In the genomic region with DNA sequence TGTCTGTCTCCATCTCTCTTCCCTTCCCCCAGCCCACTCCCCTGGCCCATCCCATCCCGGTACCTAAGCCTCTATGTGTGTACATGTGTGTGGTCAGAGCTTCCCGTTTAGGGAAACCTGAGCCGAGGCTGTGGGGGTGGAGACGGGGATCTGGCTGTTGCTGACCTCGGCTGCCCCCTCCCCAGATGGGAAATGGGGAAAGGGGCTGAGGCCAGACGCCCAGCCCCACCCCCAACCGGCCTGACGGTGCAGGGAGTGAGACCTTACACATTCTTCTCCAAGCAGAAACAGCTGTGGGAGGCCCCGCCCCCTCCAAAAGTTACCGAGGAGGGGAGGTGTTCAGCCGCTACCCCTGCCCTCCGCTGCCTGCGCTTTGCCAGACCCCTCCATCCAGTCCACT, we compare ENCODE assay signal across 9 mouse cellular contexts. TPM values are rescaled to one million over a fixed set of nuclear protein-coding genes. Genes with fewer than 3 reads are reported as not detected.
DNase-seq lines count a peak whose midpoint lies in the region; ATAC-seq and TF ChIP-seq lines count a peak whose summit lies in the region.
"Had no signal": no experiment of that assay in that cellular context is flagged by ENCODE, and none has a peak within 500 bp of the region (broad histone marks: within the 10 kb centered on the region; RNA-seq: fewer than 3 reads in every experiment).

No protein-coding gene starts in this region.

- no peaks in the 10 kb centered on the region for H3K9me3 ChIP-seq in heart, postnatal 0 days (replicated peaks; ENCODE audit: control insufficient read depth, low read length)
- no peaks in the 10 kb centered on the region for H3K9me3 ChIP-seq in liver, embryonic 14.5 days (ENCODE audit: control insufficient read depth, low read length)
- H3K9me3 ChIP-seq in stomach, embryonic 14.5 days (ENCODE audit: control insufficient read depth, low read depth, low read length): no peaks in the 10 kb centered on the region

- WGBS in heart, postnatal 0 days: 11% methylated on average over 12 of the region's 13 CpGs
- 10% methylated on average over 13 of the region's 13 CpGs for WGBS in liver, embryonic 14.5 days (ENCODE audit: insufficient replicate concordance)
- 4% methylated on average over 13 of the region's 13 CpGs for WGBS in stomach, embryonic 14.5 days

- H3K4me3 ChIP-seq in layer of hippocampus, adult 2 months: peak overlapping the region; percentile 96
- peak overlapping the region; percentile 74 for H3K4me3 ChIP-seq in heart, postnatal 0 days (ENCODE audit: low read depth, low read length)
- no peak overlapping the region for H3K4me3 ChIP-seq in liver, embryonic 14.5 days (ENCODE audit: insufficient read depth in 1 of 2, low read depth in 2 of 2, low read length in 2 of 2)
- peak overlapping the region; percentile 75 for H3K4me3 ChIP-seq in stomach, embryonic 14.5 days (ENCODE audit: low read depth, low read length)

- H3K27ac ChIP-seq in layer of hippocampus, adult 2 months: peak overlapping the region; percentile 97; the same call in 1 of the 2 replicates
- peak overlapping the region; percentile 84 for H3K27ac ChIP-seq in heart, postnatal 0 days (ENCODE audit: low read depth)
- H3K27ac ChIP-seq in liver, embryonic 14.5 days: no peak overlapping the region
- peak overlapping the region; percentile 85 for H3K27ac ChIP-seq in stomach, embryonic 14.5 days (ENCODE audit: low read length)
- H3K27ac ChIP-seq: macrophage had no signal

- H3K4me2 ChIP-seq in heart, postnatal 0 days (ENCODE audit: low read depth, low read length): peak overlapping the region; percentile 95
- H3K4me2 ChIP-seq in liver, embryonic 14.5 days (ENCODE audit: low read depth): 0 out of 2 replicates have a peak overlapping the region, but pooled peaks have one; percentile 18
- H3K4me2 ChIP-seq in stomach, embryonic 14.5 days (replicated peaks; ENCODE audit: low read depth, low read length): peak overlapping the region; percentile 77

- H3K9ac ChIP-seq in heart, postnatal 0 days (replicated peaks; ENCODE audit: low read depth, low read length): peak overlapping the region; percentile 75
- no peak overlapping the region for H3K9ac ChIP-seq in liver, embryonic 14.5 days (replicated peaks)
- H3K9ac ChIP-seq in stomach, embryonic 14.5 days (replicated peaks; ENCODE audit: low read depth, low read length): 0 out of 2 replicates have a peak overlapping the region, but pooled peaks have one; percentile 86

- no peaks in the 10 kb centered on the region for H3K27me3 ChIP-seq in heart, postnatal 0 days (ENCODE audit: control insufficient read depth, insufficient read depth, low read length)
- peaks cover 11% of the 10 kb centered on the region for H3K27me3 ChIP-seq in liver, embryonic 14.5 days (ENCODE audit: control insufficient read depth, insufficient read depth, low read length)
- no peaks in the 10 kb centered on the region for H3K27me3 ChIP-seq in stomach, embryonic 14.5 days (ENCODE audit: control insufficient read depth, insufficient read depth, low read length)

- no peak for TF ChIP-seq CTCF in layer of hippocampus, adult 2 months (conservative IDR thresholded peaks at IDR 0.05)
- TF ChIP-seq CTCF in heart, postnatal 0 days (IDR thresholded peaks at IDR 0.05; ENCODE audit: low read depth): no peak
- no peak for TF ChIP-seq CTCF in liver, embryonic 14.5 days (IDR thresholded peaks at IDR 0.05; ENCODE audit: low read depth)

- H3K4me1 ChIP-seq in heart, postnatal 0 days (ENCODE audit: control insufficient read depth, insufficient read depth): peaks cover 27% of the 10 kb centered on the region
- peaks cover 4 to 7% of the 10 kb centered on the region in 2 experiments for H3K4me1 ChIP-seq in liver, embryonic 14.5 days (replicated peaks; ENCODE audit: control insufficient read depth in 2 of 2, insufficient read depth in 2 of 2, low read length in 1 of 2)
- H3K4me1 ChIP-seq in stomach, embryonic 14.5 days (ENCODE audit: control insufficient read depth, insufficient read depth, low read length): peaks cover 23% of the 10 kb centered on the region

- no peak for TF ChIP-seq EP300 in heart, postnatal 0 days (IDR thresholded peaks at IDR 0.05; ENCODE audit: low read depth)
- no peak for TF ChIP-seq EP300 in liver, embryonic 14.5 days (IDR thresholded peaks at IDR 0.05; ENCODE audit: low read depth)

- peaks cover 3% of the 10 kb centered on the region; the same call in 1 of the 2 replicates for H3K36me3 ChIP-seq in heart, postnatal 0 days (replicated peaks; ENCODE audit: control insufficient read depth, insufficient read depth, low read length)
- H3K36me3 ChIP-seq in liver, embryonic 14.5 days (replicated peaks; ENCODE audit: control insufficient read depth, insufficient read depth, low read depth): no peaks in the 10 kb centered on the region
- no peaks in the 10 kb centered on the region for H3K36me3 ChIP-seq in stomach, embryonic 14.5 days (ENCODE audit: control insufficient read depth, insufficient read depth, low read length)

- DNase-seq in layer of hippocampus, adult 2 months (ENCODE audit: low spot score in 2 of 2): no peak
- DNase-seq in layer of hippocampus, adult 9-11 months: no peak
- DNase-seq in embryo, embryonic 10 days (ENCODE audit: low spot score): peak; percentile 89
- no peak for DNase-seq in heart, postnatal 0 days (ENCODE audit: low spot score)
- DNase-seq in liver, embryonic 14.5 days (ENCODE audit: low read depth in 3 of 3, low spot score in 3 of 3): no peak
- no peak for DNase-seq in frontal cortex, postnatal 36 days (ENCODE audit: low spot score in 2 of 2)
- DNase-seq in frontal cortex, adult 2 months (ENCODE audit: extremely low spot score in 1 of 2, low spot score in 1 of 2): no peak

- ATAC-seq in heart, postnatal 0 days (ENCODE audit: insufficient read depth, low read depth): no peak
- ATAC-seq in liver, embryonic 14.5 days (ENCODE audit: insufficient read depth): no peak
- no peak for ATAC-seq in stomach, embryonic 14.5 days (ENCODE audit: insufficient number of reproducible peaks, insufficient read depth, low FRiP score, low read depth)

RNA-seq across cellular contexts. Expression of a gene that starts 1.5 kb away (rescaled TPM):
- total RNA-seq in layer of hippocampus, adult 2 months (2021): 100 to 1,000 TPM; 154 to 156 TPM
- total RNA-seq in heart, postnatal 0 days (2014; rRNA removed; ENCODE audit: low replicate concordance): 63.9 and 69.6 TPM in 2 replicates
- 3.8 TPM in 2 replicates for polyA plus RNA-seq in heart, postnatal 0 days (2015; fragmentation: Nextera tagmentation; extraction: Ambion mirVana)
- polyA plus RNA-seq in liver, embryonic 14.5 days (2012; rRNA removed): 0.68 and 0.92 TPM in 2 replicates
- polyA plus RNA-seq in liver, embryonic 14.5 days (2014; fragmentation: Nextera tagmentation; extraction: Ambion mirVana): 0.09 and 0.14 TPM in 2 replicates
- 5.5 and 6.1 TPM in 2 replicates for polyA plus RNA-seq in stomach, embryonic 14.5 days (2014; fragmentation: Nextera tagmentation; extraction: Ambion mirVana)
- 151 and 154 TPM in 2 replicates for polyA plus RNA-seq in frontal cortex, adult 2 months (2012; rRNA removed)

RNA-seq across cellular contexts. Expression of a gene that starts 15.0 kb away (rescaled TPM):
- total RNA-seq in layer of hippocampus, adult 2 months (2021): 1 to 10 TPM; 1.9 to 4.0 TPM
- 0.27 and 4.0 TPM in 2 replicates for total RNA-seq in heart, postnatal 0 days (2014; rRNA removed; ENCODE audit: low replicate concordance)
- polyA plus RNA-seq in heart, postnatal 0 days (2015; fragmentation: Nextera tagmentation; extraction: Ambion mirVana): 1.7 and 2.5 TPM in 2 replicates
- polyA plus RNA-seq in liver, embryonic 14.5 days (2012; rRNA removed): 0.44 and 0.47 TPM in 2 replicates
- polyA plus RNA-seq in liver, embryonic 14.5 days (2014; fragmentation: Nextera tagmentation; extraction: Ambion mirVana): not detected in 2 replicates
- 12.8 and 12.9 TPM in 2 replicates for polyA plus RNA-seq in stomach, embryonic 14.5 days (2014; fragmentation: Nextera tagmentation; extraction: Ambion mirVana)
- polyA plus RNA-seq in frontal cortex, adult 2 months (2012; rRNA removed): 5.9 and 7.6 TPM in 2 replicates
- polyA plus RNA-seq: macrophage had no signal

RNA-seq across cellular contexts. Expression of a gene that starts 29.7 kb away (rescaled TPM):
- under 1 TPM; 0.10 to 0.20 TPM for total RNA-seq in layer of hippocampus, adult 2 months (2021)
- total RNA-seq in heart, postnatal 0 days (2014; rRNA removed; ENCODE audit: low replicate concordance): 0.58 and 2.3 TPM in 2 replicates
- 1.1 and 1.2 TPM in 2 replicates for polyA plus RNA-seq in heart, postnatal 0 days (2015; fragmentation: Nextera tagmentation; extraction: Ambion mirVana)
- polyA plus RNA-seq in liver, embryonic 14.5 days (2012; rRNA removed): 0.84 and 0.87 TPM in 2 replicates
- polyA plus RNA-seq in liver, embryonic 14.5 days (2014; fragmentation: Nextera tagmentation; extraction: Ambion mirVana): 0.88 and 1.2 TPM in 2 replicates
- 1.5 and 2.0 TPM in 2 replicates for polyA plus RNA-seq in stomach, embryonic 14.5 days (2014; fragmentation: Nextera tagmentation; extraction: Ambion mirVana)
- polyA plus RNA-seq in frontal cortex, adult 2 months (2012; rRNA removed): 0.20 and 0.25 TPM in 2 replicates

RNA-seq across cellular contexts. Expression of a gene that starts 33.9 kb away (rescaled TPM):
- 1 to 10 TPM; 6.5 to 7.3 TPM for total RNA-seq in layer of hippocampus, adult 2 months (2021)
- total RNA-seq in heart, postnatal 0 days (2014; rRNA removed; ENCODE audit: low replicate concordance): 10.6 and 13.4 TPM in 2 replicates
- 8.3 and 8.8 TPM in 2 replicates for polyA plus RNA-seq in heart, postnatal 0 days (2015; fragmentation: Nextera tagmentation; extraction: Ambion mirVana)
- 2.5 and 3.2 TPM in 2 replicates for polyA plus RNA-seq in liver, embryonic 14.5 days (2012; rRNA removed)
- 1.8 and 2.2 TPM in 2 replicates for polyA plus RNA-seq in liver, embryonic 14.5 days (2014; fragmentation: Nextera tagmentation; extraction: Ambion mirVana)
- 14.2 and 14.6 TPM in 2 replicates for polyA plus RNA-seq in stomach, embryonic 14.5 days (2014; fragmentation: Nextera tagmentation; extraction: Ambion mirVana)
- 6.4 and 6.7 TPM in 2 replicates for polyA plus RNA-seq in frontal cortex, adult 2 months (2012; rRNA removed)

RNA-seq across cellular contexts. Expression of a gene that starts 47.3 kb away (rescaled TPM):
- total RNA-seq in layer of hippocampus, adult 2 months (2021): 1,000 to 10,000 TPM; 2,074 to 2,160 TPM
- total RNA-seq in heart, postnatal 0 days (2014; rRNA removed; ENCODE audit: low replicate concordance): 342 and 417 TPM in 2 replicates
- 101 and 107 TPM in 2 replicates for polyA plus RNA-seq in heart, postnatal 0 days (2015; fragmentation: Nextera tagmentation; extraction: Ambion mirVana)
- polyA plus RNA-seq in liver, embryonic 14.5 days (2012; rRNA removed): 72.2 and 90.3 TPM in 2 replicates
- polyA plus RNA-seq in liver, embryonic 14.5 days (2014; fragmentation: Nextera tagmentation; extraction: Ambion mirVana): 115 and 122 TPM in 2 replicates
- 148 and 161 TPM in 2 replicates for polyA plus RNA-seq in stomach, embryonic 14.5 days (2014; fragmentation: Nextera tagmentation; extraction: Ambion mirVana)
- polyA plus RNA-seq in frontal cortex, adult 2 months (2012; rRNA removed): 1,679 and 1,948 TPM in 2 replicates

Comparison
In these comparisons a context has a peak if more than half of its experiments do, and no peak if none do; other contexts are left out.
1. H3K4me3 ChIP-seq: peak in layer of hippocampus, adult 2 months (single experiment), heart, postnatal 0 days (single experiment) and stomach, embryonic 14.5 days (single experiment); none in liver, embryonic 14.5 days (0 of 2).
2. H3K4me2 ChIP-seq: peak in every context shown above with its lines; median percentile 95 in heart, postnatal 0 days; 77 in stomach, embryonic 14.5 days; 18 in liver, embryonic 14.5 days.
3. RNA of a gene that starts 1.5 kb away (polyA plus RNA-seq): 151 to 154 TPM in frontal cortex, adult 2 months; 5.5 to 6.1 TPM in stomach, embryonic 14.5 days, 3.8 TPM in heart, postnatal 0 days and 0.09 to 0.92 TPM in liver, embryonic 14.5 days; every median in the first group is over 10 times any median in the second.